Mouse (Mus musculus): ENCODE results near the gene Nemp1.

DNA sequence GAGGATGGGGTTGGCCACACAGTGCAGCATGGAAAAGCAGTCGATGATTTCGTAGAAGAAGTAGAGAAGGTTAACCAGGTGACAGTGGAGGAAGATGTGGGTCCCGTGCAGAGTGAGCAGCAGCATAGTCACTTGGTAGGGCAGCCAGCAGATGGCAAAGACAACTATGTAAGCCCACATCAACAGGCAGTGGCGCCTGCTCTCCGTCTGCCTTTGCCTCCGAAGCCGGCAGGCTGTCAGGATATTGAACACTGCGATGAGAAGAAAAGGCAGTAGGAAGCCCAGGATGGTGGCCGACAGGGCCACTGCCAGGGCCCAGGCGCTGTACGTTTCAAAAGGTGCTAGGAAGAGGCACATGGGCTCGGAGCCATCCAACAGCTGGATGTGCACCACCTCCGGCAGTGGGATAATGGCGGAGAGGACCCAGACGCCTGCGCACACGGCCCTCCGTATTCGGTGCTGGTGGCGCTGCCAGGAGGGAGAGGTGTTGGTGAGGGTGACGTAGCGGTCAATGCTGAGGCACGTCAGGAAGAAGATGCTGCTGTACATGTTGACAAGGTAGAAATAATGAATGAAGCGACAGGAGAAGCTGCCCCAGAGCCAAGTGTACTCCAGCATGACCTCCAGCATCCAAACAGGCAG is 83.6 kb downstream of the Nemp1 start:
- TF ChIP-seq CTCF (IDR thresholded peaks at IDR 0.05; ENCODE audit: low read depth) (no peak), EP300 (IDR thresholded peaks at IDR 0.05; ENCODE audit: low read depth) (no peak)
